Mouse (Mus musculus): ENCODE results near the gene Kank1. TPM values are rescaled to one million over a fixed set of nuclear protein-coding genes. Genes with fewer than 3 reads are reported as not detected.

Gene Kank1
- polyA plus RNA-seq, 1 experiment from 2014 or later = 19.6 TPM

GRCm38 (mm10) chr19:25385981-25386380 is 149.2 kb downstream of the Kank1 start:
- Histone ChIP-seq H3K36me3 (replicated peaks) (peaks cover 8% of the 10 kb centered on the region), H3K4me1 (peaks cover 27% of the 10 kb centered on the region), H3K9me3 (no peaks in the 10 kb centered on the region), H3K27me3 (ENCODE audit: poor library complexity, severe bottlenecking) (no peaks in the 10 kb centered on the region), H3K27ac (no peak overlapping the region), H3K4me3 (no peak overlapping the region)
- WGBS = 84% methylated on average over 8 of the region's 8 CpGs
- DNase-seq (ENCODE audit: extremely low spot score, low spot score) = no peak

- peaks cover 25% of the 10 kb centered on the region for H3K4me1 ChIP-seq
- no peaks in the 10 kb centered on the region for H3K9me3 ChIP-seq
- DNase-seq (ENCODE audit: extremely low spot score, low spot score) = no peak
- H3K36me3 ChIP-seq (replicated peaks) = peaks cover 6% of the 10 kb centered on the region
- H3K27ac ChIP-seq = no peak overlapping the region
- 89% methylated on average over 16 of the region's 16 CpGs for WGBS
- H3K4me3 ChIP-seq = no peak overlapping the region
- H3K27me3 ChIP-seq (ENCODE audit: poor library complexity, severe bottlenecking) = no peaks in the 10 kb centered on the region
Observed at GRCm38 (mm10) chr19:25386679-25387470, 150.1 kb downstream of the Kank1 start.

- no peak overlapping the region for H3K27ac ChIP-seq
- WGBS = 87% methylated on average over 18 of the region's 18 CpGs
- peaks cover 14% of the 10 kb centered on the region for H3K4me1 ChIP-seq
- H3K4me3 ChIP-seq = no peak overlapping the region
- DNase-seq (ENCODE audit: extremely low spot score, low spot score) = no peak
- H3K9me3 ChIP-seq = no peaks in the 10 kb centered on the region
- no peaks in the 10 kb centered on the region for H3K27me3 ChIP-seq (ENCODE audit: poor library complexity, severe bottlenecking)
- peaks cover 6% of the 10 kb centered on the region for H3K36me3 ChIP-seq (replicated peaks)
Observed at GRCm38 (mm10) chr19:25387902-25388301, 151.1 kb downstream of the Kank1 start.

GRCm38 (mm10) chr19:25392135-25392534 is 155.4 kb downstream of the Kank1 start:
- H3K4me3 ChIP-seq = no peak overlapping the region
- no peak for DNase-seq (ENCODE audit: extremely low spot score, low spot score)
- H3K27ac ChIP-seq = no peak overlapping the region
- no peaks in the 10 kb centered on the region for H3K9me3 ChIP-seq
- peaks cover 15% of the 10 kb centered on the region for H3K4me1 ChIP-seq
- H3K27me3 ChIP-seq (ENCODE audit: poor library complexity, severe bottlenecking) = no peaks in the 10 kb centered on the region
- WGBS = 95% methylated on average over 11 of the region's 11 CpGs
- H3K36me3 ChIP-seq (replicated peaks) = peaks cover 6% of the 10 kb centered on the region

GRCm38 (mm10) chr19:25395035-25395434 is 158.3 kb downstream of the Kank1 start:
- whole genome bisulfite sequencing = 33% methylated on average over 10 of the region's 10 CpGs
- DNase-seq (ENCODE audit: extremely low spot score, low spot score) = no peak
- Histone ChIP-seq H3K4me3 (peak overlapping the region; percentile 19), H3K9me3 (no peaks in the 10 kb centered on the region), H3K27me3 (ENCODE audit: poor library complexity, severe bottlenecking) (peaks cover 12% of the 10 kb centered on the region; the same call in 1 of the 2 replicates), H3K36me3 (replicated peaks) (no peaks in the 10 kb centered on the region), H3K4me1 (peaks cover 29% of the 10 kb centered on the region), H3K27ac (peak overlapping the region; percentile 63)

GRCm38 (mm10) chr19:25396709-25397266 is 160.0 kb downstream of the Kank1 start:
- H3K27me3 ChIP-seq (ENCODE audit: poor library complexity, severe bottlenecking) = peaks cover 15% of the 10 kb centered on the region; the same call in 1 of the 2 replicates
- H3K9me3 ChIP-seq = no peaks in the 10 kb centered on the region
- WGBS = 98% methylated on average over 6 of the region's 6 CpGs
- H3K4me1 ChIP-seq = peaks cover 47% of the 10 kb centered on the region
- H3K27ac ChIP-seq = no peak overlapping the region
- no peak overlapping the region for H3K4me3 ChIP-seq
- no peak for DNase-seq (ENCODE audit: extremely low spot score, low spot score)
- H3K36me3 ChIP-seq (replicated peaks) = no peaks in the 10 kb centered on the region

GRCm38 (mm10) chr19:25399511-25400211 is 162.9 kb downstream of the Kank1 start:
- peak; percentile 25 for DNase-seq (ENCODE audit: extremely low spot score, low spot score)
- H3K27ac ChIP-seq = peak overlapping the region; percentile 65
- WGBS = 26% methylated on average over 9 of the region's 9 CpGs
- no peaks in the 10 kb centered on the region for H3K36me3 ChIP-seq (replicated peaks)
- peaks cover 32% of the 10 kb centered on the region for H3K27me3 ChIP-seq (ENCODE audit: poor library complexity, severe bottlenecking)
- H3K4me1 ChIP-seq = peaks cover 52% of the 10 kb centered on the region
- H3K9me3 ChIP-seq = no peaks in the 10 kb centered on the region
- no peak overlapping the region; the same call in 1 of the 2 replicates for H3K4me3 ChIP-seq

GRCm38 (mm10) chr19:25400212-25400913 is 163.6 kb downstream of the Kank1 start:
- Histone ChIP-seq H3K4me3 (no peak overlapping the region; the same call in 1 of the 2 replicates), H3K4me1 (peaks cover 45% of the 10 kb centered on the region), H3K27me3 (ENCODE audit: poor library complexity, severe bottlenecking) (peaks cover 37% of the 10 kb centered on the region), H3K36me3 (replicated peaks) (no peaks in the 10 kb centered on the region), H3K27ac (peak overlapping the region; percentile 65), H3K9me3 (no peaks in the 10 kb centered on the region)
- WGBS = 41% methylated on average over 13 of the region's 13 CpGs
- DNase-seq (ENCODE audit: extremely low spot score, low spot score) = peak; percentile 21

GRCm38 (mm10) chr19:25401521-25401920 is 164.7 kb downstream of the Kank1 start:
- no peaks in the 10 kb centered on the region for H3K36me3 ChIP-seq (replicated peaks)
- WGBS = 48% methylated on average over 8 of the region's 8 CpGs
- no peak for DNase-seq (ENCODE audit: extremely low spot score, low spot score)
- no peak overlapping the region for H3K27ac ChIP-seq
- peaks cover 55% of the 10 kb centered on the region for H3K4me1 ChIP-seq
- no peak overlapping the region for H3K4me3 ChIP-seq
- H3K27me3 ChIP-seq (ENCODE audit: poor library complexity, severe bottlenecking) = peaks cover 47% of the 10 kb centered on the region
- no peaks in the 10 kb centered on the region for H3K9me3 ChIP-seq

- peaks cover 69% of the 10 kb centered on the region for H3K4me1 ChIP-seq
- 96% methylated on average over 4 of the region's 4 CpGs for WGBS
- H3K27ac ChIP-seq = no peak overlapping the region
- H3K9me3 ChIP-seq = no peaks in the 10 kb centered on the region
- peaks cover 3% of the 10 kb centered on the region for H3K36me3 ChIP-seq (replicated peaks)
- no peak overlapping the region for H3K4me3 ChIP-seq
- DNase-seq (ENCODE audit: extremely low spot score, low spot score) = no peak
- peaks cover 46% of the 10 kb centered on the region for H3K27me3 ChIP-seq (ENCODE audit: poor library complexity, severe bottlenecking)
Observed at GRCm38 (mm10) chr19:25404163-25404562, 167.4 kb downstream of the Kank1 start.

GRCm38 (mm10) chr19:25405987-25406386 is 169.2 kb downstream of the Kank1 start:
- H3K4me3 ChIP-seq = peak overlapping the region; percentile 55

GRCm38 (mm10) chr19:25406481-25407184 is 169.9 kb downstream of the Kank1 start:
- peak overlapping the region; percentile 55 for H3K4me3 ChIP-seq
- 0 out of 2 replicates have a peak, but pooled peaks cover 4% of the 10 kb centered on the region for H3K9me3 ChIP-seq
- H3K36me3 ChIP-seq (replicated peaks) = peaks cover 27% of the 10 kb centered on the region
- WGBS = 1% methylated on average over 28 of the region's 28 CpGs
- peak overlapping the region; percentile 84 for H3K27ac ChIP-seq
- peak; percentile 55 for DNase-seq (ENCODE audit: extremely low spot score, low spot score)
- peaks cover 43% of the 10 kb centered on the region for H3K27me3 ChIP-seq (ENCODE audit: poor library complexity, severe bottlenecking)
- peaks cover 45% of the 10 kb centered on the region for H3K4me1 ChIP-seq

More at GRCm38 (mm10) chr19:25405987-25406386, 169.2 kb downstream of the Kank1 start:
- Histone ChIP-seq H3K36me3 (replicated peaks) (peaks cover 21% of the 10 kb centered on the region), H3K9me3 (0 out of 2 replicates have a peak, but pooled peaks cover 4% of the 10 kb centered on the region), H3K4me1 (peaks cover 51% of the 10 kb centered on the region), H3K27me3 (ENCODE audit: poor library complexity, severe bottlenecking) (peaks cover 46% of the 10 kb centered on the region), H3K27ac (0 out of 2 replicates have a peak overlapping the region, but pooled peaks have one; percentile 84)
- 37% methylated on average over 6 of the region's 6 CpGs for WGBS
- DNase-seq (ENCODE audit: extremely low spot score, low spot score) = no peak
